Mouse (Mus musculus): ENCODE measurements around the gene Cntrl. TPM values are rescaled to one million over a fixed set of nuclear protein-coding genes. Genes with fewer than 3 reads are reported as not detected.

The Cntrl gene
- total and polyA plus RNA-seq, 3 experiments, result 13.7 to 93.5 (median 70.5) TPM

DNA sequence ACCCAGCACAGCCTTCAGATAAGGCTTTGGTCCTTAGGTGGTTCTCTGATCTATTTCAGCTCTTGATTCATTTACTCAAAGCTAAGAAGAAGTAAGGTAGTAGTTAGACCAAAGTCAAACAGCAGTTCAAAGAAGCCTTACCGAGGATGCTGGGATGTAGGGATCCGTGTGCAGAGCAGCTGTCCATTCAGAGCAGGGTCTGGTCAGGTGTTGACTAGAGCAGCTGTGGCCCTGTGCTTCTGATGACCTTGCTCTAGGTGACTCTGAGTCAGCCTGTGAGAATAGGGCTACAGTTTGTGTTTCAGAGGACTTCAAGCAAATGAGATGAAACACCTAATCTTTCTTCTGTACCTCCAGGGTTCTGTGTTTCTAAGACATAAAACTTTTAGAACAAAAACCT lies 60.2 kb downstream of the Cntrl start:
- Histone ChIP-seq H3K4me3 (ENCODE audit: low read depth, low read length) (no peak overlapping the region), H3K9me3 (replicated peaks) (no peaks in the 10 kb centered on the region), H3K4me1 (ENCODE audit: insufficient read depth, low read depth, low read length) (peaks cover 9% of the 10 kb centered on the region), H3K36me3 (replicated peaks) (peaks cover 90% of the 10 kb centered on the region), H3K27me3 (ENCODE audit: insufficient read depth, low read length) (no peaks in the 10 kb centered on the region)
- DNase-seq (ENCODE audit: low spot score) (no peak), ATAC-seq (ENCODE audit: extremely low read depth, insufficient number of reproducible peaks, low FRiP score, poor library complexity, severe bottlenecking) (no peak)
- no peak for TF ChIP-seq GATA2 (IDR thresholded peaks at IDR 0.05; ENCODE audit: borderline replicate concordance, low read depth, low read length)
- no peak for TF ChIP-seq GATA1 (IDR thresholded peaks at IDR 0.05; ENCODE audit: borderline replicate concordance, low read length)
- no peak for TF ChIP-seq POLR2AphosphoS5 (IDR thresholded peaks at IDR 0.05; ENCODE audit: insufficient replicate concordance, low read depth, low read length)
- TF ChIP-seq TAL1 (conservative IDR thresholded peaks at IDR 0.05; ENCODE audit: low read depth, low read length), result no peak
- TF ChIP-seq CTCF (IDR thresholded peaks at IDR 0.05; ENCODE audit: low read depth, low read length), result no peak

DNA sequence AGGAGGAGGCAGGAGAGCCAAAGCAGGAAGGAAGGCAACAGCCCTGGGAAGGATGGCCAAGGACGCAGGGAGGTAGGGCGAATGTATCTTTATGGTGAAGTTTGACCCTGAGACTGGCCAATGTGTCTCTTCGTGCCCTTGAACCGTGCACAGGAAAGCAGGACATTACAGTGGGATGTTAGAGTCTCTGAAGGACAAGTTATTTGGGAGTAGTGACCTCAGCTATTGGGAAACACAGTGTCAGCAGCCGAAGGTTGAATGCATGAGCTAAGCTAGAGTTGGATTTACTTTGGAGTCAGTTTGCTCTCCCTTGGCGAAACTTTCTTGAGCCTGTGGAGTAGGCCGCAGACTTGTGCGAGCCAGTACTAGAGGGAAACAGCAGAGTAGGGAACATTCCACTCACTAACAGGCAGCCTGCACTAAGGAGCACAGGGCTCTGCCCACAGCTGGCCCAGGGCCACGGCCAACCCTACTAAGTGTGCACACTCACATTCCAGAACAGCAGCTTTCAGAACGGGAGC lies 62.1 kb downstream of the Cntrl start:
- no peak overlapping the region for H3K4me3 ChIP-seq (ENCODE audit: low read depth, low read length)
- TF ChIP-seq POLR2AphosphoS5 (IDR thresholded peaks at IDR 0.05; ENCODE audit: insufficient replicate concordance, low read depth, low read length) (no peak), GATA1 (IDR thresholded peaks at IDR 0.05; ENCODE audit: borderline replicate concordance, low read length) (no peak), TAL1 (conservative IDR thresholded peaks at IDR 0.05; ENCODE audit: low read depth, low read length) (no peak), CTCF (IDR thresholded peaks at IDR 0.05; ENCODE audit: low read depth, low read length) (no peak), GATA2 (IDR thresholded peaks at IDR 0.05; ENCODE audit: borderline replicate concordance, low read depth, low read length) (no peak)
- ATAC-seq (ENCODE audit: extremely low read depth, insufficient number of reproducible peaks, low FRiP score, poor library complexity, severe bottlenecking), result no peak
- H3K9me3 ChIP-seq (replicated peaks), result no peaks in the 10 kb centered on the region
- no peak for DNase-seq (ENCODE audit: low spot score)
- no peaks in the 10 kb centered on the region for H3K27me3 ChIP-seq (ENCODE audit: insufficient read depth, low read length)
- H3K36me3 ChIP-seq (replicated peaks), result peaks cover 94% of the 10 kb centered on the region
- H3K4me1 ChIP-seq (ENCODE audit: insufficient read depth, low read depth, low read length), result peaks cover 9% of the 10 kb centered on the region

GRCm38 (mm10) chr2:35172246-35172645 lies 63.0 kb downstream of the Cntrl start:
- Histone ChIP-seq H3K36me3 (replicated peaks) (peaks cover 96% of the 10 kb centered on the region), H3K9me3 (replicated peaks) (no peaks in the 10 kb centered on the region), H3K4me3 (ENCODE audit: low read depth, low read length) (no peak overlapping the region), H3K27me3 (ENCODE audit: insufficient read depth, low read length) (no peaks in the 10 kb centered on the region), H3K4me1 (ENCODE audit: insufficient read depth, low read depth, low read length) (peaks cover 9% of the 10 kb centered on the region)
- ATAC-seq (ENCODE audit: extremely low read depth, insufficient number of reproducible peaks, low FRiP score, poor library complexity, severe bottlenecking) (no peak), DNase-seq (ENCODE audit: low spot score) (no peak)
- TF ChIP-seq TAL1 (conservative IDR thresholded peaks at IDR 0.05; ENCODE audit: low read depth, low read length), result no peak

GRCm38 (mm10) chr2:35173666-35174065 lies 64.4 kb downstream of the Cntrl start:
- Histone ChIP-seq H3K4me3 (ENCODE audit: low read depth, low read length) (no peak overlapping the region), H3K27me3 (ENCODE audit: insufficient read depth, low read length) (no peaks in the 10 kb centered on the region), H3K36me3 (replicated peaks) (peaks cover 96% of the 10 kb centered on the region), H3K9me3 (replicated peaks) (no peaks in the 10 kb centered on the region), H3K4me1 (ENCODE audit: insufficient read depth, low read depth, low read length) (peaks cover 12% of the 10 kb centered on the region)
- TF ChIP-seq POLR2AphosphoS5 (IDR thresholded peaks at IDR 0.05; ENCODE audit: insufficient replicate concordance, low read depth, low read length) (no peak), CTCF (IDR thresholded peaks at IDR 0.05; ENCODE audit: low read depth, low read length) (no peak), GATA2 (IDR thresholded peaks at IDR 0.05; ENCODE audit: borderline replicate concordance, low read depth, low read length) (no peak), GATA1 (IDR thresholded peaks at IDR 0.05; ENCODE audit: borderline replicate concordance, low read length) (no peak), TAL1 (conservative IDR thresholded peaks at IDR 0.05; ENCODE audit: low read depth, low read length) (no peak)
- ATAC-seq (ENCODE audit: extremely low read depth, insufficient number of reproducible peaks, low FRiP score, poor library complexity, severe bottlenecking) (no peak), DNase-seq (ENCODE audit: low spot score) (no peak)

DNA sequence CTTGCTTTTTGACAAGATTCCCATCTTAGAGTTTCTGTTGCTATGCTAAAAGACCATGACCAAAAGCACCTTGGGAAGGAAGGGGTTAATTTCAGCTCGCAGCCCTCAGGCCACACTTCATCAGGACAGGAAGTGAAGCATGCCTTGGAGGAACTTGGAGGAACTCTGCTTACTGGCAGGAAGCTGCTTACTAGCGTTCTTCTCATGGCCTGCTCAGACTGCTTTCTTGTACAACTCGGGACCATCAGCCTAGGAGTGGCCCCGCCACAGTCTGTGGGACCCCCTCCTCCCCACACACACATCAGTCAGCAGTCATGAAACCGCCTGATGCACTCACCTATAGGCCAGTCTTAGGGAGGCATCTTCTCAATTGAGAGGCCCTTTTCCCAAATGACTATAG lies 64.8 kb downstream of the Cntrl start:
- H3K4me1 ChIP-seq (ENCODE audit: insufficient read depth, low read depth, low read length), result peaks cover 12% of the 10 kb centered on the region
- H3K36me3 ChIP-seq (replicated peaks), result peaks cover 97% of the 10 kb centered on the region
- no peak for TF ChIP-seq CTCF (IDR thresholded peaks at IDR 0.05; ENCODE audit: low read depth, low read length)
- TF ChIP-seq GATA2 (IDR thresholded peaks at IDR 0.05; ENCODE audit: borderline replicate concordance, low read depth, low read length), result no peak
- no peak for TF ChIP-seq POLR2AphosphoS5 (IDR thresholded peaks at IDR 0.05; ENCODE audit: insufficient replicate concordance, low read depth, low read length)
- TF ChIP-seq GATA1 (IDR thresholded peaks at IDR 0.05; ENCODE audit: borderline replicate concordance, low read length), result no peak
- TF ChIP-seq TAL1 (conservative IDR thresholded peaks at IDR 0.05; ENCODE audit: low read depth, low read length), result no peak
- H3K4me3 ChIP-seq (ENCODE audit: low read depth, low read length), result no peak overlapping the region
- ATAC-seq (ENCODE audit: extremely low read depth, insufficient number of reproducible peaks, low FRiP score, poor library complexity, severe bottlenecking), result no peak
- DNase-seq (ENCODE audit: low spot score), result no peak
- H3K27me3 ChIP-seq (ENCODE audit: insufficient read depth, low read length), result no peaks in the 10 kb centered on the region
- H3K9me3 ChIP-seq (replicated peaks), result no peaks in the 10 kb centered on the region

GRCm38 (mm10) chr2:35175281-35176065 lies 66.2 kb downstream of the Cntrl start:
- TF ChIP-seq TAL1 (conservative IDR thresholded peaks at IDR 0.05; ENCODE audit: low read depth, low read length) (no peak), GATA2 (IDR thresholded peaks at IDR 0.05; ENCODE audit: borderline replicate concordance, low read depth, low read length) (no peak), GATA1 (IDR thresholded peaks at IDR 0.05; ENCODE audit: borderline replicate concordance, low read length) (no peak)
- H3K36me3 ChIP-seq (replicated peaks), result peaks cover 97% of the 10 kb centered on the region
- H3K4me3 ChIP-seq (ENCODE audit: low read depth, low read length), result no peak overlapping the region
- ATAC-seq (ENCODE audit: extremely low read depth, insufficient number of reproducible peaks, low FRiP score, poor library complexity, severe bottlenecking) (no peak), DNase-seq (ENCODE audit: low spot score) (no peak)
- no peaks in the 10 kb centered on the region for H3K27me3 ChIP-seq (ENCODE audit: insufficient read depth, low read length)
- peaks cover 12% of the 10 kb centered on the region for H3K4me1 ChIP-seq (ENCODE audit: insufficient read depth, low read depth, low read length)
- H3K9me3 ChIP-seq (replicated peaks), result no peaks in the 10 kb centered on the region

Measured in G1E (cell line).